Mouse (Mus musculus) small intestine, adult 10 weeks (tissue): ENCODE measurements around the gene Anapc16. TPM values are rescaled to one million over a fixed set of nuclear protein-coding genes. Genes with fewer than 3 reads are reported as not detected.

Experiments
- polyA plus RNA-seq: library from polyadenylated mRNA; stranded (reverse); fragments of 350-450 nt; fragmentation: Illumina TruSeq; extraction: RNeasy Lipid Tissue Mini Kit (QIAGEN cat#74804); gene quantifications from one replicate; pipeline ENCODE4 v1.2.3, GENCODE M21; 2014; ENCODE audit warnings: low replicate concordance

Gene Anapc16
- 18.3 TPM for polyA plus RNA-seq

DNA sequence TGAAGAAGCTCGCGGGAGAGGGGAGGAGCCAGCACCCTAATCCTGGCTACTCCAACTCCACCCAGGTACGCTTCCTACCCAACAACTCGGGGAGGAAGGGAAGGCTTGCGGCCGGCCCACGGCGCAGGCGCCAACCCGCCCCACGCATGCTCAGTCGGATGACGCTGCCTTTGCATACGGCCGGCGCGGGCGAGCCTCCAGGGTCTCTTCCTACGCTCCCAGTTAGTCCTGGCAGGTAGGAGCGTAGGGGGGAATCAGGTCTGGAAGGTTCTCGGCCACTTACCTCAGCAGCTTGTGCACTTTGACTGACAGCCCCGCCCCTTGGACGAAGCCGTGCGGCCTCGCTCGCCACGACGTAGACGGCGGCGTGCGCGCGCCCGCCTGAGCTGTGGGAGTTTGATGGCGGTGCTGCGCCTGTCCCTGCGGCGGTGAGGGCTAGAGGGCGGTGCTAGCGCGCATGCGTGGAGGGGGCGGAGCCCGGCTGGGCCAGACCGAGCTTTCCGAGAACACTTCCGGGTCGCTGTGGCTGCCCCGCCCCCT is at the start of gene Anapc16, which contains the start of gene Ascc1:
Anapc16 (minus strand) TSS at position 463 of the 540 bp plus-strand sequence.
Ascc1 (plus strand) TSS at position 133 of the 540 bp plus-strand sequence.

DNA sequence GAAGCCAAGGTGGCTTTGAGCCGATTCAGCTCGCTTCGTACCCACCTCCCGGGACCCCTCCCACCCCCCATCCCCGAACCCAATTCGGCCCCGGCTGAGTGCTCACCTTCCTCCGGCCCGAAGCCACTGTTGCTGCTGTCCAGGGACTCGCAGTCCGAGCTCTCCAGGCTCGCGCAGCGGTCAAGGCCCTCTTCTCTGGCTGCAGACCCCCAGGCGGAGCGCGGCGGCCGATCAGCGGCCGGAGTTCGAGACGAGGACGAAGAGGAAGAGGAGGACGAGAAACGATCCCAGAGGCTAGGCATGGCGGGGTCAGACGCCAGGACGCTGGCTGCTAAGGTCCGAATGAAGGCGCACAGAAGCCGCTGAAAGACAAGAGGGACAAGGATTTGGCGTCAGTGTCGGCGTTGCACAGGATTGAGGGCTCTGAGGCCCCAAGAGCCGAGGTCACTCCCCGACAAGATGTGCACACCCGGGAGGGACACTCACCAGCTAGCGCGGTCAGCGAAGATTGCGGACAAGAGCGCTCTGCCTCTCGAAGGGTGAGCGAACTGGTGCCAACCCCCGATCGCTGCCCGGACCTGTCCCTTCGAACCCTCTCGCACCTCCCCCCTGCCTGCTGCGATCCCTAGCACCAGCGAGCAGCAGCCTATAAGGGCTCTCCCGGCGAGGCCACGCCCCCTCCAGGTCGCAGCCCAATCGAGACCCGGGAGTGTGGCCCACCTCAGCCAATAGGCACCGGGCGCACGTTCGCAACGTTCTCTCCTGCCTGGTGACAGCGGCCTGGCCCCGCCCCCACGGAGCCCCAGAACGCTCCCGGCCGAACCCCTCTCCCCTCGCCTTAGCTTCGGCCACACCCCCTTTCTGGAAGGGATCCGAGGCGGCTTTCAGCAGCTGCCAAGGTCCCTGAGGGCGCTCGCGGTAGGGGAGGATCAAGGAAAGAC is 51.5 kb downstream of the Anapc16 start, which contains the start of gene Ddit4:
Ddit4 (minus strand) TSS at position 624 of the 941 bp plus-strand sequence.

Other genes starting within 250 kb of the Anapc16 start
- 5.5 TPM for gene Dnajb12, start 123.6 kb downstream of the Anapc16 start, polyA plus RNA-seq
- gene Ddit4, start 51.3 kb downstream of the Anapc16 start, polyA plus RNA-seq = 2.4 TPM
- 5.1 TPM for gene Ascc1, start 330 bp downstream of the Anapc16 start, polyA plus RNA-seq
- 0.97 TPM for gene Spock2, start 103.1 kb upstream of the Anapc16 start, polyA plus RNA-seq
- 0.48 TPM for gene Chst3, start 216.1 kb upstream of the Anapc16 start, polyA plus RNA-seq